Mouse (Mus musculus): ENCODE data around the gene Trpc4.

GRCm38 (mm10) chr3:54135376-54135775, 20.5 kb upstream of the Trpc4 start:
- no peak for TF ChIP-seq CTCF (IDR thresholded peaks at IDR 0.05; ENCODE audit: extremely low read depth, insufficient read depth, low read length)
- no peak for TF ChIP-seq POLR2A (IDR thresholded peaks at IDR 0.05; ENCODE audit: extremely low read depth, insufficient read depth, low read length)
